Mouse (Mus musculus): ENCODE data around the gene Ptgis. TPM values are rescaled to one million over a fixed set of nuclear protein-coding genes. Genes with fewer than 3 reads are reported as not detected.

Ptgis gene
- polyA plus RNA-seq, 1 experiment from 2014 or later: 5.8 TPM

GRCm38 (mm10) chr2:167179301-167179700 lies 61.1 kb downstream of the Ptgis start:
- H3K27ac ChIP-seq: no peak overlapping the region
- H3K4me2 ChIP-seq: no peak overlapping the region
- no peaks in the 10 kb centered on the region for H3K27me3 ChIP-seq
- peaks cover 8% of the 10 kb centered on the region for H3K4me1 ChIP-seq (replicated peaks)
- no peaks in the 10 kb centered on the region for H3K9me3 ChIP-seq
- ATAC-seq (ENCODE audit: low FRiP score): no peak
- WGBS: 91% methylated on average over 10 of the region's 10 CpGs
- H3K9ac ChIP-seq: no peak overlapping the region
- H3K36me3 ChIP-seq: peaks cover 7% of the 10 kb centered on the region
- no peak overlapping the region for H3K4me3 ChIP-seq

- H3K9ac ChIP-seq: no peak overlapping the region
- no peak overlapping the region for H3K4me2 ChIP-seq
- H3K4me1 ChIP-seq (replicated peaks): peaks cover 6% of the 10 kb centered on the region; the same call in 1 of the 2 replicates
- 67% methylated on average over 10 of the region's 10 CpGs for WGBS
- H3K27ac ChIP-seq: no peak overlapping the region
- ATAC-seq (ENCODE audit: low FRiP score): no peak
- H3K36me3 ChIP-seq: 0 out of 2 replicates have a peak, but pooled peaks cover 5% of the 10 kb centered on the region
- H3K4me3 ChIP-seq: no peak overlapping the region
- no peaks in the 10 kb centered on the region for H3K9me3 ChIP-seq
- H3K27me3 ChIP-seq: no peaks in the 10 kb centered on the region
These were observed 63.2 kb downstream of the Ptgis start for GRCm38 (mm10) chr2:167177231-167177641.

- Histone ChIP-seq H3K36me3 (0 out of 2 replicates have a peak, but pooled peaks cover 5% of the 10 kb centered on the region), H3K9ac (no peak overlapping the region), H3K27ac (no peak overlapping the region), H3K27me3 (no peaks in the 10 kb centered on the region), H3K4me3 (no peak overlapping the region), H3K9me3 (no peaks in the 10 kb centered on the region), H3K4me1 (replicated peaks) (peaks cover 6% of the 10 kb centered on the region; the same call in 1 of the 2 replicates), H3K4me2 (no peak overlapping the region)
- WGBS: 90% methylated on average over 6 of the region's 6 CpGs
- no peak for ATAC-seq (ENCODE audit: low FRiP score)
These were observed 65.1 kb downstream of the Ptgis start for GRCm38 (mm10) chr2:167175284-167175683.

- ATAC-seq (ENCODE audit: low FRiP score): no peak
- H3K4me3 ChIP-seq: no peak overlapping the region
- 78% methylated on average over 5 of the region's 5 CpGs for WGBS
These were observed 67.1 kb downstream of the Ptgis start for GRCm38 (mm10) chr2:167173051-167173875.

GRCm38 (mm10) chr2:167167515-167168212 lies 72.7 kb downstream of the Ptgis start:
- Histone ChIP-seq H3K9me3 (no peaks in the 10 kb centered on the region), H3K4me3 (no peak overlapping the region), H3K36me3 (no peaks in the 10 kb centered on the region; the same call in 1 of the 2 replicates), H3K9ac (no peak overlapping the region), H3K27ac (no peak overlapping the region), H3K27me3 (no peaks in the 10 kb centered on the region), H3K4me1 (replicated peaks) (peaks cover 15% of the 10 kb centered on the region), H3K4me2 (no peak overlapping the region)
- ATAC-seq (ENCODE audit: low FRiP score): no peak
- 60% methylated on average over 11 of the region's 11 CpGs for WGBS

More at GRCm38 (mm10) chr2:167173051-167173875, 67.1 kb downstream of the Ptgis start:
- Histone ChIP-seq H3K36me3 (0 out of 2 replicates have a peak, but pooled peaks cover 5% of the 10 kb centered on the region), H3K4me1 (replicated peaks) (peaks cover 8% of the 10 kb centered on the region; the same call in 1 of the 2 replicates), H3K9ac (no peak overlapping the region), H3K4me2 (no peak overlapping the region), H3K9me3 (no peaks in the 10 kb centered on the region), H3K27me3 (no peaks in the 10 kb centered on the region), H3K27ac (no peak overlapping the region)

GRCm38 (mm10) chr2:167163600-167163999 lies 76.8 kb downstream of the Ptgis start:
- Histone ChIP-seq H3K36me3 (peaks cover 6% of the 10 kb centered on the region), H3K4me2 (no peak overlapping the region), H3K4me3 (no peak overlapping the region), H3K27ac (no peak overlapping the region), H3K9me3 (0 out of 2 replicates have a peak, but pooled peaks cover 3% of the 10 kb centered on the region), H3K9ac (no peak overlapping the region), H3K4me1 (replicated peaks) (peaks cover 23% of the 10 kb centered on the region), H3K27me3 (no peaks in the 10 kb centered on the region)
- ATAC-seq (ENCODE audit: low FRiP score): no peak
- WGBS: 89% methylated on average over 9 of the region's 9 CpGs

GRCm38 (mm10) chr2:167163134-167163533 lies 77.3 kb downstream of the Ptgis start:
- H3K36me3 ChIP-seq: peaks cover 6% of the 10 kb centered on the region
- H3K27me3 ChIP-seq: no peaks in the 10 kb centered on the region
- H3K4me3 ChIP-seq: no peak overlapping the region
- ATAC-seq (ENCODE audit: low FRiP score): no peak
- 0 out of 2 replicates have a peak, but pooled peaks cover 3% of the 10 kb centered on the region for H3K9me3 ChIP-seq
- no peak overlapping the region for H3K4me2 ChIP-seq
- 88% methylated on average over 10 of the region's 10 CpGs for WGBS
- H3K27ac ChIP-seq: no peak overlapping the region
- H3K9ac ChIP-seq: no peak overlapping the region
- peaks cover 20% of the 10 kb centered on the region for H3K4me1 ChIP-seq (replicated peaks)

- peaks cover 14% of the 10 kb centered on the region for H3K4me1 ChIP-seq (replicated peaks)
- 71% methylated on average over 10 of the region's 10 CpGs for WGBS
- no peak overlapping the region for H3K4me2 ChIP-seq
- H3K9ac ChIP-seq: no peak overlapping the region
- no peak overlapping the region for H3K4me3 ChIP-seq
- ATAC-seq (ENCODE audit: low FRiP score): no peak
- no peaks in the 10 kb centered on the region for H3K27me3 ChIP-seq
- H3K9me3 ChIP-seq: 0 out of 2 replicates have a peak, but pooled peaks cover 3% of the 10 kb centered on the region
- peaks cover 6% of the 10 kb centered on the region for H3K36me3 ChIP-seq
- no peak overlapping the region for H3K27ac ChIP-seq
These were observed 77.8 kb downstream of the Ptgis start for GRCm38 (mm10) chr2:167162516-167163021.

GRCm38 (mm10) chr2:167159721-167160120 lies 80.7 kb downstream of the Ptgis start:
- Histone ChIP-seq H3K9me3 (0 out of 2 replicates have a peak, but pooled peaks cover 3% of the 10 kb centered on the region), H3K4me3 (no peak overlapping the region), H3K9ac (no peak overlapping the region), H3K4me1 (replicated peaks) (peaks cover 25% of the 10 kb centered on the region), H3K4me2 (no peak overlapping the region), H3K27me3 (no peaks in the 10 kb centered on the region), H3K27ac (no peak overlapping the region), H3K36me3 (peaks cover 6% of the 10 kb centered on the region; the same call in 1 of the 2 replicates)
- WGBS: 94% methylated on average over 4 of the region's 4 CpGs
- no peak for ATAC-seq (ENCODE audit: low FRiP score)

- H3K4me2 ChIP-seq: no peak overlapping the region
- H3K27ac ChIP-seq: 0 out of 2 replicates have a peak overlapping the region, but pooled peaks have one; percentile 35
- H3K9ac ChIP-seq: no peak overlapping the region
- H3K4me3 ChIP-seq: no peak overlapping the region
- 0 out of 2 replicates have a peak, but pooled peaks cover 3% of the 10 kb centered on the region for H3K9me3 ChIP-seq
- peaks cover 25% of the 10 kb centered on the region for H3K4me1 ChIP-seq (replicated peaks)
- WGBS: 70% methylated on average over 5 of the region's 5 CpGs
- no peaks in the 10 kb centered on the region for H3K27me3 ChIP-seq
- peaks cover 6% of the 10 kb centered on the region; the same call in 1 of the 2 replicates for H3K36me3 ChIP-seq
- no peak for ATAC-seq (ENCODE audit: low FRiP score)
These were observed 81.6 kb downstream of the Ptgis start for GRCm38 (mm10) chr2:167158780-167159179.

GRCm38 (mm10) chr2:167156118-167156715 lies 84.2 kb downstream of the Ptgis start:
- H3K4me1 ChIP-seq (replicated peaks): peaks cover 18% of the 10 kb centered on the region
- H3K9me3 ChIP-seq: peaks cover 5% of the 10 kb centered on the region; the same call in 1 of the 2 replicates
- 30% methylated on average over 9 of the region's 9 CpGs for WGBS
- H3K36me3 ChIP-seq: peaks cover 3% of the 10 kb centered on the region; the same call in 1 of the 2 replicates
- no peak overlapping the region for H3K9ac ChIP-seq
- no peaks in the 10 kb centered on the region for H3K27me3 ChIP-seq
- H3K27ac ChIP-seq: no peak overlapping the region
- no peak overlapping the region for H3K4me3 ChIP-seq
- H3K4me2 ChIP-seq: no peak overlapping the region
- ATAC-seq (ENCODE audit: low FRiP score): 0 out of 2 replicates have a peak, but pooled peaks have one; percentile 43
